Mouse (Mus musculus) limb, embryonic 14.5 days (tissue): ENCODE measurements around the gene Lrrc26. TPM values are rescaled to one million over a fixed set of nuclear protein-coding genes. Genes with fewer than 3 reads are reported as not detected.

Experiments used
- ATAC-seq: fragments of 200-750 bp; cut with Nextera tagmentation; 2 replicates; pipeline ENCODE4 v1.8.0; 2017; ENCODE audit warnings: low read depth, moderate number of reproducible peaks, moderate TSS enrichment; ENCODE audit not compliant: low FRiP score
- DNase-seq: peaks from one replicate; pipeline ENCODE4 v3.0.0-alpha.2; 2015; ENCODE audit warnings: low spot score
- H3K27ac ChIP-seq: fragments of 300-500 bp; sonication (generic); replicated peaks from 2 replicates; pipeline ENCODE4 v1.5.1; 2014; ENCODE audit warnings: low read depth, mild to moderate bottlenecking, low read length, moderate library complexity, mixed read lengths
- H3K27me3 ChIP-seq: fragments of 300-500 bp; sonication (generic); 2 replicates; pipeline ENCODE4 v1.6.1; 2014; ENCODE audit warnings: low read length, mixed read lengths; ENCODE audit not compliant: control insufficient read depth, insufficient read depth
- H3K36me3 ChIP-seq: fragments of 300-500 bp; sonication (generic); 2 replicates; pipeline ENCODE4 v1.6.1; 2014; ENCODE audit warnings: mild to moderate bottlenecking, low read length, moderate library complexity, mixed read lengths; ENCODE audit not compliant: control insufficient read depth, insufficient read depth
- H3K4me1 ChIP-seq: fragments of 300-500 bp; sonication (generic); 2 replicates; pipeline ENCODE4 v1.6.1; 2014; ENCODE audit warnings: antibody characterized with exemption, low read length, mixed read lengths; ENCODE audit not compliant: control insufficient read depth, insufficient read depth
- H3K4me2 ChIP-seq: fragments of 300-500 bp; sonication (generic); replicated peaks from 2 replicates; pipeline ENCODE4 v1.6.1; 2014; ENCODE audit warnings: low read depth, mild to moderate bottlenecking, low read length, moderate library complexity; ENCODE audit not compliant: severe bottlenecking
- H3K4me3 ChIP-seq: fragments of 300-500 bp; sonication (generic); replicated peaks from 2 replicates; pipeline ENCODE4 v1.5.1; 2014; ENCODE audit warnings: low read length
- H3K9ac ChIP-seq: fragments of 300-500 bp; sonication (generic); 2 replicates; pipeline ENCODE4 v1.6.1; 2014; ENCODE audit warnings: mild to moderate bottlenecking, low read depth, low read length, moderate library complexity; ENCODE audit not compliant: severe bottlenecking
- H3K9me3 ChIP-seq: fragments of 300-500 bp; sonication (generic); 2 replicates; pipeline ENCODE4 v1.6.1; 2016; ENCODE audit warnings: low read length; ENCODE audit not compliant: control insufficient read depth
- POLR2A ChIP-seq: fragments of 200-500 bp; IDR thresholded peaks from 2 replicates; pipeline ENCODE4 v1.8.0; 2012; ENCODE audit warnings: inconsistent platforms, mild to moderate bottlenecking, moderate library complexity, borderline replicate concordance; ENCODE audit not compliant: insufficient read depth, insufficient read length; ENCODE audit errors: extremely low read depth
- WGBS: fragments of 180-500 bp; shearing (Covaris S2); extraction: QIAGEN DNeasy Blood & Tissue Kit; methylation state at CpG from one replicate; pipeline ENCODE4 v1.1.7; 2014; 5-methylcytosine and 5-hydroxymethylcytosine counted together
- polyA plus RNA-seq, 2 experiments: library from polyadenylated mRNA; depleted of rRNA in 1 of 2; stranded (reverse) in 1 of 2; unstranded in 1 of 2; fragments of >200 nt; fragmentation: Nextera tagmentation in 1 of 2; extraction: Ambion mirVana in 1 of 2; gene quantifications; 2 replicates each; pipeline versions ENCODE4 v1.2.1 to v1.2.3; 2012 to 2014

The Lrrc26 gene
- polyA plus RNA-seq, 2 experiments: 0.15 TPM; not detected in 1

GRCm38 (mm10) chr2:25264286-25264660, 25.4 kb upstream of the Lrrc26 start:
- ATAC-seq (no peak), DNase-seq (no peak)
- no peak for TF ChIP-seq POLR2A
- Histone ChIP-seq H3K9ac (0 out of 2 replicates have a peak overlapping the region, but pooled peaks have one; percentile 53), H3K27ac (no peak overlapping the region), H3K4me2 (peak overlapping the region; percentile 99; the same call in 1 of the 2 replicates), H3K36me3 (peaks cover 8% of the 10 kb centered on the region), H3K27me3 (peaks cover 13% of the 10 kb centered on the region; the same call in 1 of the 2 replicates), H3K9me3 (no peaks in the 10 kb centered on the region), H3K4me3 (no peak overlapping the region), H3K4me1 (peaks cover 11% of the 10 kb centered on the region)
- WGBS: 74% methylated on average over 5 of the region's 5 CpGs

- Histone ChIP-seq H3K4me3 (no peak overlapping the region), H3K9me3 (no peaks in the 10 kb centered on the region), H3K36me3 (peaks cover 14% of the 10 kb centered on the region), H3K27me3 (peaks cover 13% of the 10 kb centered on the region; the same call in 1 of the 2 replicates), H3K27ac (no peak overlapping the region), H3K4me2 (no peak overlapping the region), H3K9ac (no peak overlapping the region; the same call in 1 of the 2 replicates), H3K4me1 (peaks cover 11% of the 10 kb centered on the region)
- ATAC-seq (no peak), DNase-seq (no peak)
- WGBS: 72% methylated on average over 3 of the region's 3 CpGs
- no peak for TF ChIP-seq POLR2A
These were observed 24.9 kb upstream of the Lrrc26 start for GRCm38 (mm10) chr2:25264851-25265250.

- Histone ChIP-seq H3K27me3 (peaks cover 13% of the 10 kb centered on the region; the same call in 1 of the 2 replicates), H3K9ac (no peak overlapping the region; the same call in 1 of the 2 replicates), H3K9me3 (no peaks in the 10 kb centered on the region), H3K36me3 (peaks cover 26% of the 10 kb centered on the region), H3K4me1 (peaks cover 12% of the 10 kb centered on the region), H3K27ac (no peak overlapping the region), H3K4me3 (no peak overlapping the region), H3K4me2 (no peak overlapping the region)
- 62% methylated on average over 6 of the region's 6 CpGs for WGBS
- DNase-seq (no peak), ATAC-seq (no peak)
- TF ChIP-seq POLR2A: no peak
These were observed 23.6 kb upstream of the Lrrc26 start for GRCm38 (mm10) chr2:25265897-25266656.

GRCm38 (mm10) chr2:25266720-25267119, 23.0 kb upstream of the Lrrc26 start:
- Histone ChIP-seq H3K27me3 (peaks cover 13% of the 10 kb centered on the region; the same call in 1 of the 2 replicates), H3K4me3 (no peak overlapping the region), H3K4me2 (no peak overlapping the region), H3K36me3 (peaks cover 26% of the 10 kb centered on the region), H3K4me1 (peaks cover 17% of the 10 kb centered on the region), H3K9me3 (no peaks in the 10 kb centered on the region), H3K9ac (no peak overlapping the region), H3K27ac (no peak overlapping the region)
- DNase-seq: no peak
- no peak for ATAC-seq
- no peak for TF ChIP-seq POLR2A
- WGBS: 42% methylated on average over 2 of the region's 2 CpGs

- peaks cover 17% of the 10 kb centered on the region for H3K4me1 ChIP-seq
- no peak for ATAC-seq
- no peak overlapping the region for H3K4me2 ChIP-seq
- H3K36me3 ChIP-seq: peaks cover 26% of the 10 kb centered on the region
- no peak overlapping the region for H3K9ac ChIP-seq
- no peaks in the 10 kb centered on the region for H3K9me3 ChIP-seq
- no peak for TF ChIP-seq POLR2A
- H3K27me3 ChIP-seq: peaks cover 13% of the 10 kb centered on the region; the same call in 1 of the 2 replicates
- H3K27ac ChIP-seq: no peak overlapping the region
- H3K4me3 ChIP-seq: no peak overlapping the region
- no peak for DNase-seq
These were observed 22.5 kb upstream of the Lrrc26 start for GRCm38 (mm10) chr2:25267241-25267640.
